Mouse (Mus musculus): ENCODE results near the gene Srrm1. TPM values are rescaled to one million over a fixed set of nuclear protein-coding genes. Genes with fewer than 3 reads are reported as not detected.

Gene Srrm1
- total and polyA plus RNA-seq, 3 experiments, result 26.9 to 285 (median 138) TPM

DNA sequence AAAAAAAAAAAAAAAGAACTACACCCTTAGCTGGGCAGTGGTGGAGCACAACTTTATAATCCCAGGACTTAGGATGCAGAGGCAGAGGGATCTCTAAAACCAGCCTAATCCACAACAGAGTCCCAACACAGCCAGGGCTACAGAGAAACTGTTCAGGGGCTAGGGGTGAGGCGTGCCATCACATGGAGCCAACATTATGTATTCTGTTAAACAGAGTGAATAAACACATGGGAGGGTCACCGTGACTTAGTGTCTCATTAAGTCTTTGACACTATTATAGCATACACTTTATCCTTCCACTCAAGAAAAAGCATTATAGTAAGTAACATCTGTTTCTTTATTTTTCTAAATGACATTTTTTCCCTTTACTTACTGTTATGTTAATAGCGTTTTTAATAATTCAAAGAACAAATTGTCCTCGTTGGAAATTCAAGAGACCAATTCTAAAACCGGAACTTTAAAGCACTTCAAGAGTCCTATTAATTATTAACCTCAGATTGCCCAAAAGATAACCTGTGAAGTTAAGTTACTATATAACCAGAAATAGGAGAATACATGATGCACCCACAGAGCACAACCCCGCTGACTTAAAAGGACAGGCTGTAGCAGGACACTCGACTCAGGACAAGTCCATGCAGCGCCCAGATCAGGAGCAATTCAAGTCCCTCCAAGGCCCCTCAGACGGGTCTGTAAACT is 17.6 kb downstream of the Srrm1 start:
- Histone ChIP-seq H3K79me2 (ENCODE audit: control insufficient read depth, insufficient read depth, low read length, poor library complexity) (peaks cover 34% of the 10 kb centered on the region), H3K27me3 (ENCODE audit: control insufficient read depth in 1 of 2, insufficient read depth in 2 of 2, low read length in 2 of 2) (no peaks in the 10 kb centered on the region), H3K9ac (ENCODE audit: control insufficient read depth, low read depth, low read length, poor library complexity, severe bottlenecking) (no peak overlapping the region), H3K4me3 (ENCODE audit: control insufficient read depth in 1 of 2, insufficient read depth in 1 of 2, low read depth in 2 of 2, low read length in 2 of 2) (no peak overlapping the region), H3K4me1 (ENCODE audit: control insufficient read depth in 1 of 2, insufficient read depth in 2 of 2, low read length in 2 of 2) (no peaks in the 10 kb centered on the region), H3K27ac (ENCODE audit: control insufficient read depth, low read depth, low read length) (no peak overlapping the region), H3K36me3 (ENCODE audit: control insufficient read depth in 1 of 2, insufficient read depth in 2 of 2, low read length in 2 of 2) (peaks cover 0 to 57% of the 10 kb centered on the region in 2 experiments; a peak in 2 of 4 replicates), H3K9me3 (replicated peaks; ENCODE audit: insufficient read depth, low read length) (no peaks in the 10 kb centered on the region)
- TF ChIP-seq POLR2AphosphoS2 (IDR thresholded peaks at IDR 0.05; ENCODE audit: low read length), result no peak
- TF ChIP-seq SMC3 (IDR thresholded peaks at IDR 0.05; ENCODE audit: low read depth, low read length), result no peak
- no peak for TF ChIP-seq HCFC1 (IDR thresholded peaks at IDR 0.05; ENCODE audit: low read depth, low read length)
- TF ChIP-seq BHLHE40 (IDR thresholded peaks at IDR 0.05; ENCODE audit: borderline replicate concordance, low read depth, low read length), result no peak
- no peak for DNase-seq (ENCODE audit: low read depth, low spot score)

DNA sequence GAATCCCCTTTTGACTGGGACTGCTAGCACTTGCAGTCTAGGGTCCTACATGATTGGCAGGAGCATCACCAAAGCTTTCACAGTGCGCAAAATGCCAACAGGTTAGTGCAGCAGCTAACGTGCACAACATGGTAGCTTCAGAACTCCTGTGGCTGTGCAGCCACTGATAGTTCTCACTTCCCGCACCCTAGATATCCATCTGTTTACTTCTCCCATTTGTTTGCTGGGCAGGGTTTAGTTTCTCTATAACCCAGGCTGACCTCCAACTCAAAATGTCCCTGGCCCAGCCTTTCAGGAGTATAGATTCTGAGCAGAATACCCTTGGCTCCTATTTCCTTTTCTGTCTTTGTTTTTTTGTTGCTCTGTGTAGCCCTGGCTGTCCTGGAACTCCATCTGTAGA is 26.7 kb downstream of the Srrm1 start:
- Histone ChIP-seq H3K4me1 (ENCODE audit: control insufficient read depth in 1 of 2, insufficient read depth in 2 of 2, low read length in 2 of 2) (no peaks in the 10 kb centered on the region), H3K4me3 (ENCODE audit: control insufficient read depth in 1 of 2, insufficient read depth in 1 of 2, low read depth in 2 of 2, low read length in 2 of 2) (no peak overlapping the region), H3K27me3 (ENCODE audit: control insufficient read depth in 1 of 2, insufficient read depth in 2 of 2, low read length in 2 of 2) (no peaks in the 10 kb centered on the region), H3K9me3 (replicated peaks; ENCODE audit: insufficient read depth, low read length) (no peaks in the 10 kb centered on the region), H3K9ac (ENCODE audit: control insufficient read depth, low read depth, low read length, poor library complexity, severe bottlenecking) (no peak overlapping the region), H3K36me3 (ENCODE audit: control insufficient read depth in 1 of 2, insufficient read depth in 2 of 2, low read length in 2 of 2) (peaks cover 0 to 58% of the 10 kb centered on the region in 2 experiments; a peak in 2 of 4 replicates), H3K79me2 (ENCODE audit: control insufficient read depth, insufficient read depth, low read length, poor library complexity) (peaks cover 2% of the 10 kb centered on the region; the same call in 1 of the 2 replicates), H3K27ac (ENCODE audit: control insufficient read depth, low read depth, low read length) (no peak overlapping the region)
- DNase-seq (ENCODE audit: low read depth, low spot score), result no peak
- TF ChIP-seq ELF1 (IDR thresholded peaks at IDR 0.05; ENCODE audit: low read depth, low read length) (no peak), RCOR1 (IDR thresholded peaks at IDR 0.05; ENCODE audit: low read depth, low read length) (no peak), ZMIZ1 (IDR thresholded peaks at IDR 0.05; ENCODE audit: low read depth, low read length) (no peak), TBP (IDR thresholded peaks at IDR 0.05; ENCODE audit: low read depth, low read length) (no peak), NRF1 (IDR thresholded peaks at IDR 0.05; ENCODE audit: insufficient read depth, low read depth, low read length, poor library complexity, severe bottlenecking) (no peak), BHLHE40 (IDR thresholded peaks at IDR 0.05; ENCODE audit: borderline replicate concordance, low read depth, low read length) (no peak), POLR2A (IDR thresholded peaks at IDR 0.05; ENCODE audit: control insufficient read depth in 1 of 2, insufficient read depth in 1 of 2, low read depth in 1 of 2, low read length in 2 of 2, poor library complexity in 1 of 2) (no peak)

DNA sequence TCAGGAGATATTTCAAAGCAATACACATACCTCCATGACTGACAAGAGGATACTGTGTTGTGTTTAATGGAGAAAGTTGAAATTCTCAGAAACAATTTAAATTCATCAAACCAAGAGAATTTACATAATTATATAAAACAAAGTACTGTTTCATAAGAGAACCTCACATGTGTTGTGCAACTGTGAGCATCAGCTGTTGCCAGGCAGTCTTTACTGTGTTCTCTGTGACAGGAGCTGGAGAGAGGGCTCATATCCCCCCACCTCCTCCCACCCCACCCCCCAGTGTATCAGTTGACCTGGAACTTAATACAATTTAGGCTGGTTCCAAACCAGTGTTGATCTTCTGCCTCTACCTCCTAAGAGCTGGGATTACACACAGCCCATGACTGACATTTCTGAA is 27.1 kb downstream of the Srrm1 start:
- TF ChIP-seq TBP (IDR thresholded peaks at IDR 0.05; ENCODE audit: low read depth, low read length) (no peak), POLR2AphosphoS2 (IDR thresholded peaks at IDR 0.05; ENCODE audit: low read length) (no peak), ZNF384 (IDR thresholded peaks at IDR 0.05; ENCODE audit: low read depth, low read length) (no peak), TAL1 (IDR thresholded peaks at IDR 0.05; ENCODE audit: low read length) (no peak), POLR2A (IDR thresholded peaks at IDR 0.05; ENCODE audit: control insufficient read depth in 1 of 2, insufficient read depth in 1 of 2, low read depth in 1 of 2, low read length in 2 of 2, poor library complexity in 1 of 2) (no peak), MAX (IDR thresholded peaks at IDR 0.05; ENCODE audit: low read length) (no peak), RCOR1 (IDR thresholded peaks at IDR 0.05; ENCODE audit: low read depth, low read length) (no peak), TCF12 (IDR thresholded peaks at IDR 0.05; ENCODE audit: low read depth, low read length) (no peak), USF2 (IDR thresholded peaks at IDR 0.05; ENCODE audit: borderline replicate concordance in 1 of 2, insufficient read depth in 1 of 2, low read depth in 1 of 2, low read length in 2 of 2) (no peak), E2F4 (IDR thresholded peaks at IDR 0.05; ENCODE audit: borderline replicate concordance, low read depth, low read length) (no peak), NRF1 (IDR thresholded peaks at IDR 0.05; ENCODE audit: insufficient read depth, low read depth, low read length, poor library complexity, severe bottlenecking) (no peak)
- Histone ChIP-seq H3K27me3 (ENCODE audit: control insufficient read depth in 1 of 2, insufficient read depth in 2 of 2, low read length in 2 of 2) (no peaks in the 10 kb centered on the region), H3K79me2 (ENCODE audit: control insufficient read depth, insufficient read depth, low read length, poor library complexity) (no peaks in the 10 kb centered on the region; the same call in 1 of the 2 replicates), H3K36me3 (ENCODE audit: control insufficient read depth in 1 of 2, insufficient read depth in 2 of 2, low read length in 2 of 2) (peaks cover 0 to 54% of the 10 kb centered on the region in 2 experiments; a peak in 2 of 4 replicates), H3K9ac (ENCODE audit: control insufficient read depth, low read depth, low read length, poor library complexity, severe bottlenecking) (no peak overlapping the region), H3K27ac (ENCODE audit: control insufficient read depth, low read depth, low read length) (no peak overlapping the region), H3K4me1 (ENCODE audit: control insufficient read depth in 1 of 2, insufficient read depth in 2 of 2, low read length in 2 of 2) (no peaks in the 10 kb centered on the region), H3K4me3 (ENCODE audit: control insufficient read depth in 1 of 2, insufficient read depth in 1 of 2, low read depth in 2 of 2, low read length in 2 of 2) (no peak overlapping the region), H3K9me3 (replicated peaks; ENCODE audit: insufficient read depth, low read length) (no peaks in the 10 kb centered on the region)
- no peak for DNase-seq (ENCODE audit: low read depth, low spot score)
